Mouse (Mus musculus): ENCODE results near the gene Commd4.

Commd4 gene

DNA sequence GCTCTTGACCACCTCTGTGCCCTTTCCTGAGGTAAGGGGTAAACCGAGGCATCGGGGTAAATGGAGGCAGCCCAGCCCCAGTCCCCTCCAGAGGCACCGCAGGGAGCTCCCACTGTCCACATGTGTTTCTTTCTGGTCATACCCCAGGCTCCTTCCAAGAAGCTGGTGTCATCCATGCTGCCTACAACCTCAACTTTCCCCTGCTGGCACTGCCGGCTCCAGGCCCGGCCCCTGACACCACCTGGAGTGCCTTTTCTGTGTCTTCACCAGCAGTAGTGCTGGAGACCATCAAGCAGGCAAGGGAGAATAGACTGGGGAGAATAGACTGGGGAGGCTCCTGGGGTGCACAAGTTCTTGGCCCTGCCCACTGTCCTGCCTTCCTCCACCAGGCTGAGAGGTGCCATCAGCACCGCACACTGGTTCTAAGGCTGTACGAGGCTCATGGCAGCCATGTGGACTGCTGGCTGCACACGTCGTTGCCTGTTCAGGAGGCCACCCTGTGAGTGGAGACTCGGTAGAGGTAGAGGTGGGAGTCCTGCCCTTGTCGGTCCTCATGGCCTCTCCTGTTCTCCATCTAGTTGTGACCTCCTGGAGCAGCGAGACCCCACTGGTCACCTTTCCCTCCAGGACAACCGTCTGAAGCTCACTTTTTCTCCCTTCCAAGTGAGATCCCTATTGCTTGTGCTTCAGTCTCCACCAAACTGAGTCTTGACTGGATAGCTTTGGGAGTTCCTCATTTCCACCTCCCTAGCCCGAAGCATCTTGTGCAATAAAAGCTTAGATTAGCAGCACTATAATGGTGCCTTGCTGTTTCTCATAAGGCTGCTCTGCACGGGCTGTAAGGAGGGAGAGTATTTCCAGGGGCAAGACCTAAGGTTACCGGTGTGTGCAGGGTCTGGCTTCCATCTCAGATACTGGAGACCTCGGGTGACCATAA lies 16.4 kb downstream of the Commd4 start:
- DNase-seq, result no peak

DNA sequence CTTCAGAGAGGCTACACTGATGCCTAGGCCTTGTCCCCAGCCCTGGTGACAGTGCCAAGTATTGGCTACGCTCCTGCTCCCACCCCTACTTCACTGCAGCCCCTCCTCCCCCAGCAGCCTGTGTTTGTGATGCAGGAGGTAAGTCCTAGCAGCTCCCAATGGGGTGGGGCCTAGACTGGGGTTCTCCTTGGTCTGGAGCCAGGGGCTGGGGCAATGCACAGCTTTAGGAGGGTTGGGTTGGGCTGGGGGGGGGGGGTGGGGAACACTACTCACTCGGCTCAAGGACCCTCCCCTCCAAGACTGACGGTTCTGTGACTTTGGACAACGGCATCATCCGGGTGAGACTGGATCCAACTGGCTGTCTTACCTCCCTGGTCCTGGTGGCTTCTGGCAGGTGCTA lies 18.6 kb downstream of the Commd4 start:
- no peak for DNase-seq

DNA sequence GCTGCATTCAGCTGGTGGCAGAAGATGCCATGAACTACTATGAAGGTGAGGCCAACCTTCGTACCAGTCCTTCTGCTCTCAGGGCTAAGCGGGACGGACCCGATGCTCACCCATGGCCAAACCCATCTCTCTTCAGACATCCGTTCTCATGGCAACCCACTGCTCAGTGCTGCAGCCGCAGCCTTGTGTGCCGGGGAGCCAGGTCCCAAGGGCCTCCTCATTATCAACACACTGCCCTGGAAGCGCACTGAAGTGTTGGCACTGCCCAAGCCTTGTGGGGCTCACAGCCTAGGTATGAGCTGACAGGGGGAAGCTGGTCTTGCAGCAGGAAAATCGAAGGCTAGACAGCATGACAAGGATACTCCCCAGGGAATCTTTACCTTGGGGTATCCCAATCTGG lies 19.0 kb downstream of the Commd4 start:
- no peak for DNase-seq

DNA sequence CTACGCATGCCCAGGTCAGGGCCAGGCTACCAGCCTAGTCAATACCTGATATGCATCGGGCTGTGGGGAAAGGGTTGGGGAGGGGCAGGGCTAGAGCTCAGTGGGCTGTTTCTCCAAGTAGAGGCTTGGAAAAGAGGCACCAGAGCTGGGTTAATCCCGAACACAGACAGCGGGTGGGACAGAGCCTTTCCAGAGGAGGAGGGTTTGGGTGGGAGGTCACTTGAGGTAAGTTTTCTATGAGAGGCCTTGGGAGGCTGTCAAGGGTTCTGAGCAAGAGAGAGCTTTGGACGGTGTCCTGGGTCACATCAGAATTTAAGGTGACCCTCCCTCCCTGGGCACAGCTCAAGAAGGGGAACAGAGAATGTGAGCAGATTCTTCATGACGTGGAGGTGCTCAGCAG lies 19.6 kb downstream of the Commd4 start:
- no peak for DNase-seq

DNA sequence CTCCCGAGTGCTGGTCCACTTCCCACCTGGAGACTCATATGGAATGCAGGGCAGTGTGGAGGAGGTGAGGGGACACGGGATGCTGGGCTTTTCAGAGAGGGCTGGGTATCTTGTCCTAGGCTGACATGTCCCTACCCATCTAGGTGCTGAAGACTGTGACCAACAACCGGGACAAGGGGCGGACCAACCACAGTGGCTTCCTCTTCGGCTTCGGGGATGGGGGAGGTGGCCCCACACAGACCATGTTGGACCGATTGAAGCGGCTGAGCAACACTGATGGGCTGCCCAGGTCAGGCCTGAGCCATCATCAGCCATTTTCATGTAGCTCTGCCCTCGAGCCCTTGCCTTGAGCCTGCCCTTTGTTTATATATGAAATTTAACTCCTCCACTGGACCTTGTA lies 20.4 kb downstream of the Commd4 start:
- no peak for DNase-seq

DNA sequence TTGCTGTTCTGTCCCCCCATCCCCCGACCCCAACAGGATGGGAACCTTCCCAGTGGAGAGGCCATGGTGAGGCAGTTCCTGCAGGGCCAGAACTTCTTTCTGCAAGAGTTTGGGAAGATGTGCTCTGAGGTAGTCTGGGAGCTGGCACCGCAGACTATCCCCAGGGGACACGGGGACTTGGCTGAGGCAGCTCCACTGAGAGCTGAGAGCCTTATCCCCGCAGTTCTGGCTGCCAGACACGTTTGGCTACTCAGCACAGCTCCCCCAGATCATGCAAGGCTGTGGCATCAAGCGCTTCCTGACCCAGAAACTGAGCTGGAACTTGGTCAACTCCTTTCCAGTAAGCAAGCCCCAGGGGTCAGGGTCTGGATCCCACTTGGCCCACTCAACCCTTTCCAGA lies 20.9 kb downstream of the Commd4 start:
- DNase-seq, result no peak

DNA sequence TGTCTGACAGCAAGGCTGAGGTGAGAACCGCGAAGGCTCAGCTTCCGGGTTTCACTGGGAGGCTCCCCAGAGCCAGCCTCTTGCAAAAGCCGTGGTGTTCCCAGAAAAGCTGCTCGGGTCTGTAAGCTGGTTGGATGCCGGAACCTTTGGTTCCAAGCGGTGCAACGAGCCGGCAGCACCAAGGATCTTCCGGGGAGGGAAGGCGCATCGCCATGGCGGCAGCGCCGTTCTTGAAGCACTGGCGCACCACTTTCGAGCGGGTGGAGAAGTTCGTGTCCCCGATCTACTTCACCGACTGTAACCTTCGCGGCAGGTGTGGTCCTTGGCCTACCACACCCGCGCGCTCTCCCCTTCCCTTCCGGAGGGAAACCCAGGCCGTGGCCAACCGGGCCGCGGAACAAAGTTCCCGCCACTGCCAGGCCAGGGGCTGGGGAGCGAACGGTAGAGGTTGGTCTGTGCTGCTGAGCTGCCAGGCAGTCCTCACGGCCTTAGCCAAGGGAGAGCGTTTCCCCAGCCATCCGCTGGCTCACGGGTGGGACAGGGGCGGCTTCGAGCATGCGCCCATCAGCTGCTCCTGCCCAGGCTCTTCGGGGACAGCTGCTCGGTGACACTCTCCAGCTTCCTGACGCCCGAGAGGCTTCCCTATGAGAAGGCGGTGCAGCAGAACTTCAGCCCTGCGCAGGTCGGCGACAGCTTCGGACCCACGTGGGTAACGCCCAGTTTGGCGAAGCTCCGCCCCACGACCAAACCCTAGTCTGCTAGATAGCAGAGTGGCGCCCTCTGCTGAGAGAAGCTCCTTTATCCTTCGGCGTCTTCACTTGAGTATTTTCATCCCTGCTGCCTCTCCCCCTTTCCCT lies 27.3 kb downstream of the Commd4 start, which contains the start of gene Man2c1:
TSS of gene Man2c1 (plus strand) at position 114 of the 857 bp plus-strand sequence.
- DNase-seq, result peak; percentile 96 to 99

DNA sequence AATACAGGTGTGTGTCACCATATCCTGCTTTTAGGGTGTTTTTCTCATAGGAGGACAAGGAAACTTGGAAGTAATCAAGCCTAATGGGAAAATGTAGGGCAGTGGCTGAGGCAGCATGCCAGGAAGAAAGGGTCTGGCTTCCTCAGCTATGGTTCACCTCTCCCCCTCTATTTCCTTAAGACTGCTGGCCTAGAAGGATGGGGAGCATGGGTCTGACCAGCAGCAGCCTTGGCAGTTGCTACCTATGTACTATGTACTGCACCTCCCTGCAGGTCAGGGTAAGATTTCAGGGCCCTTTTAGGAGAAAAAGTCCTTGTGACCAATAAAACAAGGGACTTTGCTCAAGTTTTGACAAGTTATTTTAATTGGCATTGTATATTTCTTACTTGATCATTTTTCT lies 28.5 kb downstream of the Commd4 start:
- no peak for DNase-seq

DNA sequence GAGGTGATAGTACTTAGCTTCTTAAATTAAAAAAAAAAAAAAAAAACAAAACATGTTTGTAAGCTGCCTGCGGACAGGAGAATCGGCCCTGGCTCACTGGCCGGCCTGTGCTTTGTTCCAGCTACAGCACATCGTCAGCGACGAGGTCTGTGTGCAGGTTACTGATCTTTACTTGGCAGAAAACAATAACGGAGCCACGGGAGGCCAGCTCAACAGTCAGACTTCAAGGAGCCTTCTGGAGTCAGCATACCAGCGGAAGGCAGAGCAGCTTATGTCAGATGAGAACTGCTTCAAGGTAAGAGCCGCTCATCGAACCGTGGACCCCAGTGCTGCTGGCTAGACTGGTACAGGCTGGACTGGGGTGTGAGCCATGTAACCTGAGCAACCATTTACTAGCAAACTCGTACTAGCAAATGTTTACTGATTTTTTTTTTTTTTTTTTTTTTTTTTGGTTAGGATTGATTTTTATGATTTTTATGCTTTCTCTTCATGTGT lies 40.8 kb downstream of the Commd4 start:
- DNase-seq, result peak; percentile 34 to 42
